Mouse (Mus musculus) lung, adult 2 months (tissue): Measurements from ENCODE around the gene Elmo1. TPM values are rescaled to one million over a fixed set of nuclear protein-coding genes. Genes with fewer than 3 reads are reported as not detected.

Source experiments
- DNase-seq: peaks from one replicate; pipeline ENCODE4 v3.0.0; 2022
- H3K4me1 ChIP-seq: fragments of 200-500 bp; 2 replicates; pipeline ENCODE4 v1.6.1; 2011; ENCODE audit warnings: low read length; ENCODE audit not compliant: control insufficient read depth, insufficient read depth
- H3K4me3 ChIP-seq: fragments of 200-500 bp; replicated peaks from 2 replicates; pipeline ENCODE3; 2011; ENCODE audit warnings: low read depth, mild to moderate bottlenecking, control low read depth, low read length; ENCODE audit errors: extremely low read depth
- CTCF ChIP-seq: fragments of 200-500 bp; IDR thresholded peaks from 2 replicates; pipeline ENCODE4 v1.5.1; 2011; ENCODE audit warnings: mild to moderate bottlenecking, low read length, control low read depth; ENCODE audit not compliant: insufficient read depth
- POLR2A ChIP-seq: fragments of 200-500 bp; IDR thresholded peaks from 2 replicates; pipeline ENCODE4 v1.6.1; 2011; ENCODE audit warnings: low read depth, mild to moderate bottlenecking, control low read depth, low read length, borderline replicate concordance; ENCODE audit errors: extremely low read depth
- WGBS: fragments of 180-500 bp; shearing (Covaris S2); methylation state at CpG from one replicate; pipeline ENCODE4 v1.1.7; 2018; 5-methylcytosine and 5-hydroxymethylcytosine counted together
- polyA plus RNA-seq: library from polyadenylated mRNA; depleted of rRNA; stranded (reverse); fragments of >200 nt; gene quantifications from 2 replicates; pipeline ENCODE4 v1.2.3, GENCODE M21; 2012

Elmo1 gene
- polyA plus RNA-seq, 1 experiment = 28.3 TPM

- WGBS = 91% methylated on average over 10 of the region's 10 CpGs
- no peak for DNase-seq
- no peak for TF ChIP-seq CTCF
- TF ChIP-seq POLR2A = no peak
- H3K4me1 ChIP-seq = no peaks in the 10 kb centered on the region
- H3K4me3 ChIP-seq = no peak overlapping the region
These were observed 40.2 kb upstream of the Elmo1 start for GRCm38 (mm10) chr13:20050149-20050548.

- 100% methylated on average over 1 of the region's 1 CpGs for WGBS
- H3K4me3 ChIP-seq = no peak overlapping the region
- no peak for TF ChIP-seq CTCF
- DNase-seq = no peak
- no peaks in the 10 kb centered on the region for H3K4me1 ChIP-seq
These were observed 32.5 kb upstream of the Elmo1 start for GRCm38 (mm10) chr13:20057926-20058325.

- WGBS = 79% methylated on average over 5 of the region's 5 CpGs
- DNase-seq = no peak
- Histone ChIP-seq H3K4me3 (no peak overlapping the region), H3K4me1 (no peaks in the 10 kb centered on the region)
- TF ChIP-seq CTCF (no peak), POLR2A (no peak)
These were observed 29.4 kb upstream of the Elmo1 start for GRCm38 (mm10) chr13:20061031-20061430.

- H3K4me1 ChIP-seq = no peaks in the 10 kb centered on the region
- TF ChIP-seq CTCF (no peak), POLR2A (no peak)
- no peak for DNase-seq
- 60% methylated on average over 5 of the region's 5 CpGs for WGBS
- H3K4me3 ChIP-seq = no peak overlapping the region
These were observed 27.1 kb upstream of the Elmo1 start for GRCm38 (mm10) chr13:20063331-20063730.

- no peak for TF ChIP-seq POLR2A
- no peak for TF ChIP-seq CTCF
- no peak for DNase-seq
- no peak overlapping the region for H3K4me3 ChIP-seq
- H3K4me1 ChIP-seq = no peaks in the 10 kb centered on the region
These were observed 18.4 kb upstream of the Elmo1 start for GRCm38 (mm10) chr13:20072043-20072442.

GRCm38 (mm10) chr13:20072994-20073393 lies 17.4 kb upstream of the Elmo1 start:
- TF ChIP-seq POLR2A = no peak
- TF ChIP-seq CTCF = no peak
- WGBS = 77% methylated on average over 5 of the region's 5 CpGs
- H3K4me1 ChIP-seq = no peaks in the 10 kb centered on the region
- H3K4me3 ChIP-seq = no peak overlapping the region
- no peak for DNase-seq

- 70% methylated on average over 1 of the region's 1 CpGs for WGBS
These were observed 13.9 kb upstream of the Elmo1 start for GRCm38 (mm10) chr13:20076521-20076920.

GRCm38 (mm10) chr13:20077237-20077636 lies 13.2 kb upstream of the Elmo1 start:
- 85% methylated on average over 3 of the region's 3 CpGs for WGBS
- Histone ChIP-seq H3K4me3 (no peak overlapping the region), H3K4me1 (no peaks in the 10 kb centered on the region)
- no peak for DNase-seq
- no peak for TF ChIP-seq CTCF
- TF ChIP-seq POLR2A = no peak

More at GRCm38 (mm10) chr13:20076521-20076920, 13.9 kb upstream of the Elmo1 start:
- TF ChIP-seq POLR2A (no peak), CTCF (no peak)
- no peak for DNase-seq
- H3K4me1 ChIP-seq = no peaks in the 10 kb centered on the region
- H3K4me3 ChIP-seq = no peak overlapping the region

- WGBS = under 1% methylated on average over 90 of the region's 93 CpGs
- peak; percentile 65 for DNase-seq
These were observed 561 bp downstream of the Elmo1 start for GRCm38 (mm10) chr13:20090711-20091603.

GRCm38 (mm10) chr13:20091604-20091926 lies 1.2 kb downstream of the Elmo1 start:
- no peak for TF ChIP-seq POLR2A
- TF ChIP-seq CTCF = no peak
- peaks cover 24% of the 10 kb centered on the region for H3K4me1 ChIP-seq
- 2% methylated on average over 10 of the region's 10 CpGs for WGBS
- no peak for DNase-seq
- peak overlapping the region; percentile 84 for H3K4me3 ChIP-seq

More at GRCm38 (mm10) chr13:20090711-20091603, 561 bp downstream of the Elmo1 start:
- TF ChIP-seq POLR2A (peak; percentile 24; the same call in 1 of the 2 replicates), CTCF (no peak)
- Histone ChIP-seq H3K4me1 (peaks cover 24% of the 10 kb centered on the region), H3K4me3 (peak overlapping the region; percentile 84)
